Mouse (Mus musculus) ES-Bruce4 (cell line): Measurements from ENCODE around the gene Mitf.

Experiments
- CTCF ChIP-seq: IDR thresholded peaks from one replicate; pipeline ENCODE4 v1.8.1; 2011; ENCODE audit warnings: low read depth, low read length
- EP300 ChIP-seq: IDR thresholded peaks from 2 replicates; pipeline ENCODE4 v1.6.1; 2011; ENCODE audit warnings: low read depth, low read length; ENCODE audit not compliant: insufficient read depth
- POLR2A ChIP-seq: IDR thresholded peaks from one replicate; pipeline ENCODE4 v1.8.1; 2011; ENCODE audit warnings: low read length; ENCODE audit not compliant: insufficient read depth

DNA sequence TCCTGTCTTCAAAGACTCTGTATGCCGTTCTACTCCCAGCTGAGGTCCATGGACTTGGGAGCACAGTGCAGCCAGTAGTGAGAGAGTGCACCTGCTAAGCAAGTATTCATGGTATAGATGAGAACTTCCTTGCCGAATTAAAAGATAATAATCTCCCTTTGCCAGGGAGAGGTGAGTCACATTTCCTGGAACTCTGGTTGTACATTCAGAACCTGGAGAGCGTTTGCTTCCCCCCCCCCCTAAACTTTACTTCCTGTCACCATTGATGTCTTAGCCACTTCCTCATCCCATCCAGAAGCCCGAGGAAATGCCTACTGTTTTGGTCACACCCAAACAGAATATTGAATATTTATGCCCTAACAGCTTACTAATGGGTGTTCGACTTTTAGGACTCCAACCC is 209.0 kb downstream of the Mitf start:
- TF ChIP-seq POLR2A (no peak), CTCF (no peak), EP300 (no peak)
